Mouse (Mus musculus) MEL-GATA-1-ER (cell line): Measurements from ENCODE around the gene Dnah17.

Source experiments
- DNase-seq: peaks from one replicate; pipeline ENCODE4 v3.0.0-alpha.2; 2012; ENCODE audit warnings: low read depth; ENCODE audit errors: extremely low read depth

The Dnah17 gene

DNA sequence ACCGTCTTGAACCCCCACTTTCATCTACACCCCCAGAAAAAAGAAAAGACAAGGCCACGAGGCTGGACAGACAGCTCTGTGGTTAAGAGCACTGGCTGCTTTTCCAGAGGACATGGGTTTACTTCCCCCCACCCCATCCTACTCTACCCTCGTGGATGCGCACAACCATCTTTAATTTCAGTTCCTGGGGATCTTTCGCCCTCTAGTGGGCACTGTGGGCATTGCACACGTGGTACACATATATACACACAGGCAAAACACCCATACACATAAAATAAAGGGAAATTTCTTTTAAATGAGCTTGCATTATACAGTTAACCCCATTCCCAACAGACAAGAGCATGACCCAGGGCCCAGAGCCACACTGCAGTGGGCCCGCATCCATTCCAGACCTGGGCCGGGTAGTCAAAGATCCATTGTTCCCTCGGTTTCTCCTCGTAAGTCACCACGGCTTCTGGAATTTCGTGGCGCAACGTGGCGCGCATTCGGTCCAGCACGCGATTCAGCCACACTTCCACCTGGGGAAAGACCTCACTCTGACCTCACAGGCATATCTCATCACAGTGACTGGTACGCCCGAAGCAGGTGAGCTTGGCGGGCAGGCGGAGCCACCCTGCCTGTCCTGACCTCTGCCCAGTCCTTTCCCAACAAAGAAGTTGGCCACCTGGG is 39.3 kb downstream of the Dnah17 start:
- DNase-seq = peak; percentile 22

GRCm38 (mm10) chr11:118088896-118089295 is 41.5 kb downstream of the Dnah17 start:
- no peak for DNase-seq

- DNase-seq = no peak
These were observed 44.5 kb downstream of the Dnah17 start for GRCm38 (mm10) chr11:118085961-118086360.

DNA sequence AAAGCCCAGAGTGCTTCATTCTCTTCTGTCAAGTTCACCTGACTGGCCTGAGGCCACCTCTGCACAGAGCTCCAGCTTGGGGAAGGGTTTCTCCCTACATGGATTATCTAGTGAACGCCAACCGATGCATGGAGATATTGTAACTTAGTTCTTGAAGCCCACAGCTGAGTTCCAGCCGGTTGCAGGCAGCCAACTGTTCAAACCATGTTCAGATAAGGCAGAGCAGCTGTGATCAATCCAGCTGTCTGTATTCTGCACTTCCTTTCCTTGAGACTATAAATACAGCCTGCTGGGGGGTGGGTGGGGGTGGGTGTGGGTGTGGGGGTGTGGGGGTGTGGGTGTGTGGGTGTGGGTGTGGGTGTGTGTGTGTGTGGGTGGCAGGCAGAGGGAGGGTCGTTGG is 45.3 kb downstream of the Dnah17 start:
- no peak for DNase-seq

DNA sequence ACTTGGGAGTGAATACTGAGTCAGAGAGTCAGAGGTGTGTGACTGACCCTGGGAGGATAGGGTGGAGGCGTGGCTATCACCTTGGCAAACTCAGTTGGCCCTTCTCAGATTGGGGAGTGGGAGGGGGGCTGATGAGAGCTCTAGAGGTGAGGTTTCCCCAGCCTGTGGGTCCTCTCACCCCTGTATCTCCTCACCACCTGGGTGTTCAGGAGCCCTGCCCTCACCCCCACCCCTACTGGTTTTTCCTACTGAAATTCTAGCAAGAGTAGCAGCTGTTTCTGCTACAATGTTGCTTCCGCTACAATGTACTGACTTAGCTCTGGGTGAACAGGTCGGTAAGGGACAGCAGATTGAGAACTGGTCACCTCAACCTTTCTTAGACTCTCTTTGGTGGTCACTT is 46.2 kb downstream of the Dnah17 start:
- DNase-seq = no peak

DNA sequence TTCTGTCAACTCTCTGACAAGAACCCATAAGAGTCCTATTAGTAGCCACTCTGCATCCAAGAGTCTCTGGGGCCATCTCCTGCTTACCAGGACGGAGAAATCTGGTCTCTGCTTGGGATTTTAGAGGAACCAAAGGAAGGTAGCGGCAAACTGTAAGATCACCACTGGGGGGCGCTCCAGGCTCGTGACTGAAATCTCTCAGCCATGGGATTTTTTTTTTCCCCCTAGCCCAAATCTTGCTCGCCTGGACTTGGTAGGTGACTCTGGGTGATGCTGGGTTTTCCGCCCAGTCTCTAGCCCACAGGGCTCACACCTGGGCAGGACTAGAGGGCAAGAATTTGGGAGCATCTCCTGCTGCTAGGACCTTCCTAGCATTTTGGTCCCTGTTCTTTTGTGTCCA is 46.6 kb downstream of the Dnah17 start:
- DNase-seq = no peak

GRCm38 (mm10) chr11:118082294-118082693 is 48.1 kb downstream of the Dnah17 start:
- no peak for DNase-seq

- no peak for DNase-seq
These were observed 50.7 kb downstream of the Dnah17 start for GRCm38 (mm10) chr11:118079750-118080149.

GRCm38 (mm10) chr11:118076929-118077328 is 53.5 kb downstream of the Dnah17 start:
- no peak for DNase-seq

DNA sequence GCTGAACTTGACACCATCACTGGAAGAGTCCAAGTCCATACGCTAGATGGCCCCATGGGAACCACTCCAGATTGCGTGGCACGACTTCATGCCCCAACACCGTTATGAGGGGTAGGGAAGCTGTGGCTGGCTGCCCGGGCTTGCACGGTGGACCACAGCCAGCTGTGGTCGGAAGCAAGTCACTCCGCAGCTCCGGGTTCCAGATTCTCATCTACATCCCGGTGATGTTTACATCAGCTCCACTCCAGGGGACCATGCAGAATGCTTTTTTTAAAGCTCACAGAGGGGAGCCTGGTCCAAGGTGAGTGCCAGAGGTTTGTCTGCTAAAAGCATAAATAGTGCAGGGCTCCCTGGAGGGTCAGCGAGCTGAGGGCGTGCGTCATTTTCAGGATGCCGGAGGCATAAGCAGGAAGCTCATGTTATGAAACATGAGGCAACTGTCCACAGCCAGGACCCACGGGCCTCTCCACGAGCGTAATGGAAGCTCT is 55.4 kb downstream of the Dnah17 start:
- no peak for DNase-seq

DNA sequence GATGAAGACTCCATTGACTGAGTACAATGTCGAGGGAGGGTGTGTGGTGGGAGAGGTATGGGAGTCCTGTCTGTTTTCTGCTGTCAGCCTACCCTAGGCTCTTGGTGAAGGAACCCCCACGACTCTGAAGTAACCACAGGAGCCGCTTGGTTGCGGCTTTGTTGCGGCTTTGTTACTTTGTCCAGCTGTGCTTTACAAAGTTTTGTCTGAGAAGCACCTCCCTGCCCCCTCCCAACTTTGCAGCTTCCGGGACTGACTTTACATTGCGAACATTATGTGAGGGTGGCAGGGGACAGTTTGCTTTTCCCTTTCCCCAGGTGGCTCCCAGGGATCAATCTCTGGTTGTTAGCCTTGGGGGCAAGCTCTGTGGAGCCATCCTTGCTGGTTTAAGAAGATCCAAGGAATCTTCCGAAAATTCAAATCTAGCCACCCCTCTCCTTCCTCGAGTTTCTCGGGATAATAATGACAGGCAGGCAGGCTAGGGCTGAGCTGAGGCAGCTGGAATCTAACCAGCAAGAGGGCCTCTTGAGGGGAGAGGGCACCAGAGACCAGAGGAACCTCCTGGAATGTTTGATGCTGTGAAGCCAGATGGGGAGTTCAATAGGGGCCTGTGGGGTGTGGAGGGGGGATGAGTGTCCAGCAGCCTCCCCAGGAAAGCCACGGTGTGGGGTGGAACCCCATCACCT is 59.1 kb downstream of the Dnah17 start:
- DNase-seq = no peak

DNA sequence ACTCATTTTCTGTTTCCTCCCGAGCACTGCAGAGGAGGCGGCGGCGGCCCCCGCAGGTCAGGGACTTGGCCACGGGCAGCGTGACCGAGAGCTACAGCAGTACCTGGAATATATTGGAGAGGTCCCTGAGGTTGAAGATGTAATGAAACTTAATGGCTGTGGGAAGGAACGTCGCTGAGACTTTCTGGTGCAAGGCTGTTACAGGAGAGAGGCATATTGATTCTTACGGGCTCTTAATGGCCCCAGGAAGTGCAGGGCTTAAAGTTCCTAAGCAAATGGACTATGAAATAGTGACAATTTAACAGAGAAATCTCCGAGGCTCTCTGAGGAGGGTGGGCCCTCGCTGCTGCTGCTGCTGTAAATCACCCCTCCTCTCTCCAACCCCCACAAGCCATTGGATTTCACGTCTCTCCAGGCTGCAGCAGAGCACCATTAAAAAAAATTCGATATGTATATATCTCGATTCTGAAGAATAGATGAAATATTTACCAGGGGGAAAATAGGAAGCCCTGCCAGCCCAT is 61.6 kb downstream of the Dnah17 start:
- no peak for DNase-seq

DNA sequence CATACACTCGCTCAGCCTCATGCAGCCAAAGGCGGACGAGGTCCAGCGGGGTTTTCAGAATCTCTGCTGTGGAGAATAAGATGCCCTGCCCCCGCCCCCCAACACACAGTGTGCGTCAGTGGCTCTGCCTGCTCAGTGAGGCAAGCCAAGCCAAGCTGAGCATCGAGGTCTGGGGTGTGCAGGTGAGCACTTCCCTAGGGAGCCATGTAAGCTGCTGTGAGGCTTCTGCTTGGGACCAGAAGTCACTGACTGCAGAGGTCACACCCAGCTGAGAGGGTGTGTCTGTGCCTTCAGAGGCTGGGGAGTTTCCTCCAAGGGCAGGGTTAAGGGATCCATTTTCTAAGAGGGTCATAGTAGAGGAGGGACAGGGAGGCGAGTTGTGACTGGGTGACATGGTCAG is 62.8 kb downstream of the Dnah17 start:
- no peak for DNase-seq

DNA sequence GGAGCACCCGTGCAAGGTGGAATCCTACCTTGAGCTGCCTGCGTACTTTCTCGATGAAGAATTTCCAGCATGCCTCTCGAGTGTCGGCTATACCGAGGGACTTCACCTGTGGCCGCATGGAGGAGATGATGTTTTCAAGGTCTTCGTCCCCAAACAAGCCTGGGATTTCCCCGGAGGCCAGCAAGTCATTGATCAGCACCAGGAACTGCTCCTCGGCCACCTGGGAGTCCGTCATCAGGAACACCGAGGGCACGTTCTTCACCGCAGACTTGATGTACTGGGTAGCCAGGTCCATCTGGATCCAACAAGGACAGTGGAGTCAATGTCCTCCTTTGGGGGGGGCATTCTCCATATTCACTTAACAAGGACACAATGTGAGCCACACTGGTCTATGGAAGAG is 70.4 kb downstream of the Dnah17 start:
- DNase-seq = no peak

DNA sequence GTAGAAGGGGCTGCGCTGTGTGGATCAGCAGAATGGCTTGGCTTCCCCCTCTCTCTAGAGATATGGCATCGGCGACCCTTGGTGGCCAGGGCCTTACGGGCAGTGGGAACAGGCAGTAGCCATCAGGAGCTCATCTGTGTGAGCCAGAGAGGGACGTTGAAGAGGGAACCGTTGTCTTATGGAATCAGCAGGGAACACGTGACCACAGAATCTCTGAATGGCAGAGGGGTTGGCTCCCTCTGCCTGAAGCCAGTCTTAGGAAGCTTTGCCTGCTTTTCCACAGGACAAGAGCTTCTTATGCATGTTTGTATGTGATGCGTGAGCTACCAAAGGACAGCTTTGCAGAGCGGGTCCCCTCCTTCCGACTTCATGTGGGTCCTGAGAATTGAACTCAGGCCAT is 71.6 kb downstream of the Dnah17 start:
- no peak for DNase-seq

GRCm38 (mm10) chr11:118058367-118058766 is 72.1 kb downstream of the Dnah17 start:
- no peak for DNase-seq

DNA sequence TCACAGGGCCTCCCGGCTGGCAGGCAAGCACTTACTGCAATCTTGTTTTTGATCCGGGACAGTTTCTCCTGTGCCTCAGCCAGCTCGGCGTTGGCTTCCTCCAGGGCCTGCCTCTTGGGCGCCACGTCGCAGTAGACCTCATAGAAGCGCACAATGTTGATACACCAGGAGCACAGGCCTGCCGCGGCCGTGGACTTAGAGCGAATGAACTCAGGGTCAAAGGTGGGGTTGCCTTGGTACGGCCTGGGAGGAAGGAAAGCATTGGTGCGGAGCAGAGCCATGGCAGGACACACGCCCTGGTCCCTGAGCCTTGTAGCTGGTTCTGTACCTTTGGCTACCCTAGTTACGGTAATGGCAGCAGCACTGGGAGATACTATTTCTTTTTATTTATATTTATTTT is 80.3 kb downstream of the Dnah17 start:
- no peak for DNase-seq

DNA sequence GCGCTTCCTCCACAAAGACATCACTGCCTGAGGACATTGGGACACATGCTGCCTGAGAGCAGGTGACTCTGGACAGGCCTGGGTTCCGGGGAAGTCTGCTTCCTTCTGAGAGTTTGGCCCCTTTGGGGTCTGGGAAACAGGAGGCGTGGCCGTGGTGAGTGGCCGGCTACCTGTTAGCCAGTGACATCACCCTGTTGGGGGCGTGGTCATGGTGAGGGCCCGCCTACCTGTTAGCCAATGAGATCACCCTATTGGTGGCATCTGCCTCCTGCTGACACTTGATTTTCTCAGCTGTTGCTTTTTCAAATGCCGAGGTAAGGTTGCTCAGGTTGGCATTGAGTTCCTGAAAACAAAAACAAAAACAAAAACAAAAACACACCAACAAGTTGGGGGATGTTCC is 80.8 kb downstream of the Dnah17 start:
- no peak for DNase-seq

- DNase-seq = no peak
These were observed 87.0 kb downstream of the Dnah17 start for GRCm38 (mm10) chr11:118043293-118043907.

DNA sequence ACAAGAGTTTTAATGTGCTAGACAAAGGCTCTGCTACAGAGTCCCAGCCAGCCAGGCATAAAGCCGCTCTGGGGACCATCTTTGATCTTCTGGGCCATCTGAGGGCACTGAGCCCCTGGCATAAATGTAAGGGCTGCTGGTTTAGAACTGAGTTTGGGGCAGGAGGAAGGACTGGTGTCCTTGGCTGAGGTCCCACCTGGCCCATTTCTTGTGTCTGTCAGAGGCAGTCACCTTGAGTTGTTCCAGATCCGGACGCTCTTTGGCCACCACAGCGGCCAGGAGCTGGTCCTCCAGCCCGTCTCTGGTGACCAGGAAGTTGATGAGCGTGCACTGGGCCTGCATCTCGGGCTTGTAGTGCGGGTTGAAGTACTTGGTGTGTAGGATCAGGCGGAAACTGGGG is 87.6 kb downstream of the Dnah17 start:
- no peak for DNase-seq

DNA sequence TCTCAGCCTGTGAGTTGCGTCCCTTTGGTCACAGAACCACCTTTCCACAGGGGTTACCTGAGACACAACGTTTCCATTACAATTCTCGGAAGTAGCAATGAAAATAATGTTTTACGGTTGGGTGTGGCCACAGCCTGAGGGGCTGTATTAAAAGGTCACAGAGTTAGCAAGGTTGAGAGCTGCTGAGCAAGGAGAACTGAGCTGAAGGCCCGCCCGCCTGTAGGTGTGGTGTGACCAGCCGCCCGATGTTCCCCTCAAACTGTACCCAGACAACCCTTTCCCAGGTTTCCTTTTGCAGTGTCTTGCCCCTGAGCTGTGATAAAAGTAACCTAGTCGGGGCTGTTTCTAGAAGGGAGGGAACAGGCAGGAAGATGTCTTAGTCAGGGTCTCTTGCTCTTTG is 95.4 kb downstream of the Dnah17 start:
- no peak for DNase-seq

DNA sequence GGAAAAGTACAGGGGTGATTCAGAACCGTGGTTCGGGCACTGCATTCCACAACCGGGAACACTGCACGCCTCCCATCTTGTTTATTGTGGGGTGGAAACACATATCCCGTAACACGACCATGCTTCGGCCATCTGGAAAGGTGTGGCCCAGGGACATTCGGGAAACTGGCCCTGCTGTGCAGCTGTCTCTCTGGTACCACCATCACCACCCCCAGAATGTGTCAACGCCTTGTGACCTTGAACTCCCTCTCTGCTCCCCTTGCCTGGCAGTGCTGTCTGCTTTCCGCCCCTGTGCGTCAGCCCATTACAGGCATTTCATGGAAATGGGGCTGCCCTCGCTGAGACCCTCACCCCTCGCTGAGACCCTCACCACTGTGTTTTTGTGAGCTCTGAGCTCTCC is 96.0 kb downstream of the Dnah17 start:
- no peak for DNase-seq
